Mouse (Mus musculus): ENCODE results near the gene Xlr3b. TPM values are rescaled to one million over a fixed set of nuclear protein-coding genes. Genes with fewer than 3 reads are reported as not detected.
"Not testable (repeated sequence)": the region's sequence is repeated elsewhere in the genome, so short reads cannot be mapped to it uniquely, and the experiment has no call there.

Gene Xlr3b
- total RNA-seq (2021) = 1 to 10 TPM; 2.7 to 4.8 TPM
- long read RNA-seq, experiment 1, transcript Xlr3b-201 (9 exons, 1,564 nt) = major isoform, 7 of 10 reads
- long read RNA-seq, experiment 1, partial matches to known transcripts = 0 of 10 reads
- long read RNA-seq, experiment 1, other reads (novel, unspliced or antisense) = 3 of 10 reads
- long read RNA-seq, experiment 2, partial matches to known transcripts = 1 of 1 reads
- long read RNA-seq, experiment 2, other reads (novel, unspliced or antisense) = 0 of 1 reads

DNA sequence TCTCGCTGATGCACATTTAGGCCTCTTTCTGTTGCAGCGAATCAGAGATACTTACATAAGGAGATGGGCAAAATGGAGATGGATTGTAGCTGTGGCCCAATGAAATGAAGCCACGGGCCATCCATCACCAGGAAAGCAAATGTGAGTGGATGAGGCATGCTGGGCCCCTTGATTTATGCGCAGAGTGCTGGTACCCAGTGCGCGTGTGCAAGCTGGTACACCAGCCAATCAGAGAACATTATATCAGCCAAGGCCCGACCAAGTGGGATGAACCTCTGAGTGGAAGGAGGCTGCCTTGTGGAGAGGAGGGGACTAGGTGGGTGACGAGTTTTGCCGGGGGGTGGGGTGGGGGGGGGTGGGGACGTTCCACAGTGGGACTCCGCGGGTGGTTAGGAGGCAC is at the start of gene Xlr3b:
Xlr3b (plus strand) TSS at position 274 of the 400 bp plus-strand sequence.
- DNase-seq; intact Hi-C loops (cut with DNase I; ENCODE audit: low total_unique reads): not testable (repeated sequence)

DNA sequence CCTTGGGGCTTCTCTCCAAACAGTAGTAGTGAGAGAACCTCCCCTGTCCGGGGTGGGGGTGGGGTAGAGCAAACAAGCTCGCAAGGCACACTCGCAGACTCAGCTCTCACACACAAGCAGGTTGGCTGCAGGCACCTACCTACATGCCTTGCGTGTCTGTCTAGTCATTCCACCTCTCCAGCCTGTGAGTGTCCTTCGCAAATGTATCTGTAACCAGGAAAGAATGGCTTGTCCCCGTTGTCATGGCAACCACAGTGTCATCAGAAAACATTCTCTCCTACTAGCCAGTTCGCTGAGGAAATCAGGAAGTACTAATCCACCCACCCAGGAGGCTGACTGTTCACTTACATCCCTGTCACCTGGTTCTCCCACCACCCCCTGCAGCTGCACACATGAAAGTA is 48.8 kb upstream of the Xlr3b start:
- DNase-seq; intact Hi-C loops (cut with DNase I; ENCODE audit: low total_unique reads): not testable (repeated sequence)

DNA sequence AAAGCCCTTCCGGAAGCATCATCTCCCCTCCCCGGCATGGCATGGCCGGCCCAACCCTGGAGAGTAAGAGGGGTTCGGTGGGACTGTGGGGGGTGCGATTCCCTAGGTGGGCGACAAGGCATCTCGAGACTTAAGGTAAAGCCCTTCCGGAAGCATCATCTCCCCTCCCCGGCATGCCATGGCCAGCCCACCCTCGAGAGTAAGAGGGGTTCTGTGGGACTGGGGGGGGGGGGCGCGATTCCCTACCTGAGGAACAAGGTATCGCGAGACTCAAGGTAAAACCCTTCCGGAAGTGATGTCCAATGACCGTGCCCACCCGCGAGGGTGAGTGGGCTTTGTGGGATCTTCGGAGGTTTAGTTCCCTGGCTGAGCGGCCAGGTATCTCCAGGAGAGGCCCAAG is 43.5 kb upstream of the Xlr3b start, which contains the start of gene Xlr5b:
Xlr5b (plus strand) TSS at position 301 of the 400 bp plus-strand sequence.
- intact Hi-C loops (cut with DNase I; ENCODE audit: low total_unique reads) = not testable (repeated sequence)

DNA sequence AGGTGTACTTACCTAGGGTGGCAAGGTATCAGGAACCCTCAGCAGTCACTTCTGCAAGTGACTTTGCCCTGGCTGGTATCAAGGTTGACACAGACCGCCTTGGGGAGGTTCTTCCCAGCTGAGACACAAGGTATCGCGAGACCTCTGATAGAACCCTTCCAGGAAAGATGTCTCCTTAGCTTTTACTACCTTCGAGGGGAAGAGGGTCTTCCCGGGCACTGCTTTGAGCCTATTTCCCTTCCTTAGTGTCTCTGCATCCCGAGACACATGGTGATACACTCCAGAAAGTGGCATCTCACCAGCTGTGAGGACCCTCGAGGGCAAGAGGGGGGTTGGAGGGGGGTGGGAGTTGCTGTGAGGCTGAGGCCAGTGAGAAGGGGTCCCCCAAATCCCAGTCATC is 42.7 kb upstream of the Xlr3b start, which contains the start of gene DXBay18:
DXBay18 (minus strand) TSS at position 101 of the 400 bp plus-strand sequence.
- intact Hi-C loops (cut with DNase I; ENCODE audit: low total_unique reads); DNase-seq: not testable (repeated sequence)

More for the DNA sequence above, 43.5 kb upstream of the Xlr3b start, which contains the start of gene Xlr5b:
- DNase-seq = not testable (repeated sequence)

DNA sequence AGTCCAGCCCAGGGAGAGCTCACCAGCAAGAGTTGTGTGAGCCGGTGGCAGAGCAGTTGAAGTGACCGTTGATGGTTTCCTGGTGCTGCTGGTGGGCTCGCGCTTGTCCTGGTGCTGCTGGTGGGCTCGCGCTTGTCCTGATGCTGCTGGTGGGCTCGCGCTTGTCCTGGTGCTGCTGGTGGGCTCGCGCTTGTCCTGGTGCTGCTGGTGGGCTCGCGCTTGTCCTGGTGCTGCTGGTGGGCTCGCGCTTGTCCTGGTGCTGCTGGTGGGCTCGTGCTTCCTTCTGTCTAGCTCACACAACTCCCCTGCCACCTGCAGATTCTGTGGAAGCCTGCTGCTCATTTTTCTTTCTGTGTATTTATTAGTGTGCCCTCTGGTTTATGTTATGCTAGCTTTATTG is 15.1 kb upstream of the Xlr3b start, which contains the start of gene Spin2d:
Spin2d (minus strand) TSS at position 101 of the 400 bp plus-strand sequence.
- DNase-seq; intact Hi-C loops (cut with DNase I; ENCODE audit: low total_unique reads): not testable (repeated sequence)

DNA sequence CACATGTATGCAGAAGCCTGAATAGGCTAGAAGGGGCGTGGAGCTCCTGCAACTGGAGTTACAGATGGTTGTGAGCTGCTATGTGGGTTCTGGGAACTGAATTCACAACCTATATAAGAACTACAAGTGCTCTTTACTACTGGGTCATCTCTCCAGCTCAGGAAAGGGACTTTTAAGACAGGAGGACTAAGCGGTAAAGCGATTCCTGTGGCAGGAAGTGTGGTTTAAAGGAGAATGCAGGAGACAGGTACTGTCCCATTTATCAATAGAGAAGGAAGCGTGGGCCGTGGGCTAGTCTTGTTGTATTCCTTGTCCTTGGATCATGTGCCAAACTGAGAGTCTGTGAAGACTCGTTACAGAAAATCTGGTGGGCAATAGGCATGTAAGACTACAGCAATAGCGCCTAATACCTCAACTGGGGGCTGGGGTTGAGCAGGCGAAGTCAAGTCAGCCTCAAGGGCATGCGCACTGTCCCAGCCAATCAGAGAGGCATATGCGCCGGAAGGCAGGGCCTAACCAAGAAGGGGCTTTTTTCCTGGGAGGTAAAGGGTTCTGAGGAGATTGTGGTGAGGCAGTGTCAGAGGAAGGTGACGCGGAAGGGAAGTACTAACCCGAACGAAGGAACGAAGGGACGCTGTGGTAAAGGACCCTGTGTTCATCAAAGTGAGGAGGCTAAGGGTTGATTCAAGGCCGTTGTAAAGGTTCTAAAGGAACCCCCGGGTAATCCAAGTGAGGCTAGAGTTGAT is 22.0 kb downstream of the Xlr3b start, which contains the start of gene Xlr4b:
Xlr4b (plus strand) TSS at position 515 of the 746 bp plus-strand sequence.
- DNase-seq; intact Hi-C loops (cut with DNase I; ENCODE audit: low total_unique reads): not testable (repeated sequence)

DNA sequence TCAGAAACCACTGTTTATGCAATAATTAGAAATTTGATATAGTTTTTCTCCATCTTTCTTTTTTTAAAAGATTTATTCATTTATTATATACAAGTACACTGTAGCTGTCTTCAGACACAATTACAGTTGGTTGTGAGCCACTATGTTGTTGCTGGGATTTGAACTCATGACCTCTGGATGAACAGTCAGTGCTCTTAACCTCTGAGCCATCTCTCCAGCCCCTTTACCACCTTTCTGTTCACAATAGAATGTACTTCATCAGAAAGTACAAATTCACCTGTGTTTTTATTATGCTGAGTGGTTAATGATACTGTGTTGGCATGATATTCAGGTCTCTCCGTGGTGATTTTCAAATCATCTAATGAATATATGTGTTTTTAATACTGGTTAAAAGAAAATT is 33.4 kb downstream of the Xlr3b start:
- DNase-seq = no peak
- intact Hi-C loops (cut with DNase I; ENCODE audit: low total_unique reads) = no loop called here

DNA sequence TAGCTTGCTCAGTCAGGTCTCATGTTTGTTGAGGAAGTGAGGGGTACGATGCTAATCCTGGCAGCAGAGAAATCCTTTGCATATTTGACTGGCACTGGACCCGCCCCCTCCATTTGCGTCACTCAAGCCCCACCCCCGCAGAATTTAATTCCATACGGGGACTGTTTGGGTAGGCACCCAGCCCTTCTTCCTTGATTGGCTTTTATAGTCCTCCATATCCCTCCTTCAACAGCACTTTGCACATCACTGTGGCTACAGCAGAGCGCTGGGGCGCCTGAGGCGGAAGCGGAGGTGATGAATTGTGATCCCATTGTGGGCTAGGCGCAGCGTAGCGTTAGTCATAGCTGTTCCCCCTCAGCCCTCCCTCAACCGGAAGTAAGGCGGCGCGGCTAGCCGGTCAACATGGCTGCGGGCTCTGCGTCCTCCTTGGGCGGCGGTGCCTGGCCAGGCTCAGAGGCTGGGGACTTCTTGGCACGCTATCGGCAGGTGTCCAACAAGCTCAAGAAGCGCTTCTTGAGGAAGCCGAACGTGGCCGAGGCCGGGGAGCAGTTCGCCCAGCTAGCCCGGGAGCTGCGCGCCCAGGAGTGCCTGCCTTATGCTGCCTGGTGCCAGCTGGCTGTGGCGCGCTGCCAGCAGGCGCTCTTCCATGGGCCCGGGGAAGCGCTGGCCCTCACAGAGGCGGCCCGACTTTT is 36.1 kb downstream of the Xlr3b start, which contains the start of gene F8a:
F8a (plus strand) TSS at position 378 of the 692 bp plus-strand sequence.
- DNase-seq = peak; percentile 75
- intact Hi-C loops (cut with DNase I; ENCODE audit: low total_unique reads) = no loop called here

DNA sequence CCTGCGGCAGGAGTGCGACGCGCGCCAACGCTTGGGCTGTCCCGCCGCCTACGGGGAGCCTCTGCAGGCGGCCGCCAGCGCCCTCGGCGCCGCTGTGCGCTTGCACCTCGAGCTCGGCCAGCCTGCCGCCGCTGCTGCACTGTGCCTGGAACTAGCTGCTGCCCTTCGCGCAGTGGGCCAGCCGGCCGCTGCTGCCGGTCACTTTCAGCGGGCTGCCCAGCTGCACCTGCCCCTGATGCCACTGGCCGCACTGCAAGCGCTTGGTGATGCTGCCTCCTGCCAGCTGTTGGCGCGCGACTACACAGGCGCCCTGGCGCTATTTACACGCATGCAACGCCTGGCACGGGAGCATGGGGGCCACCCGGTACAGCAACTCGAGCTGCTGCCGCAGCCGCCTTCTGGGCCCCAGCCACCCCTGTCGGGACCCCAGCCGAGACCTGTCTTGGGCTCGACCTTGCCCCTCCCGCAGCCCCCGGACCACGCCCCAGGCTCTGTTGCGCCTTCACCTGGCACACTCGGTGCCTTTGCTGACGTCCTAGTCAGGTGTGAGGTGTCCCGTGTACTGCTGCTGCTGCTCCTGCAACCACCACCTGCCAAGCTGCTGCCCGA is 36.7 kb downstream of the Xlr3b start:
- intact Hi-C loops (cut with DNase I; ENCODE audit: low total_unique reads) = no loop called here
- peak; percentile 59 for DNase-seq

DNA sequence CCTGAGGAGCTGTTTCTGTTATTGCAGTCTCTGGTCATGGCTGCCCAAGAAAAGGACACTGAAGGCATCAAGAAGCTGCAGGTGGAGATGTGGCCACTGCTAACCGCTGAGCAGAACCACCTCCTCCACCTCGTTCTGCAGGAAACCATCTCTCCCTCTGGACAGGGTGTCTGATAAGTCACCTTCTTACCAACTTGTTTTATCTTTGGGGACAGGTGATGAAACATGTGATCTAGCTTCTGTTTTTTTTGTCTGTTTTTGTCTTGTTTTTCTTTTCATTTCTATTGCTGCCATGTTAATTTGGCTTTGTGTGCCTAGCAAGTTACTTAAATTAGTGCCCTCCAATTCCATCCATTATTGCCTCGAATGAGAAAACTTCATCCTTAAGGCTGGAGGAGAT is 37.3 kb downstream of the Xlr3b start:
- intact Hi-C loops (cut with DNase I; ENCODE audit: low total_unique reads) = no loop called here
- no peak for DNase-seq

DNA sequence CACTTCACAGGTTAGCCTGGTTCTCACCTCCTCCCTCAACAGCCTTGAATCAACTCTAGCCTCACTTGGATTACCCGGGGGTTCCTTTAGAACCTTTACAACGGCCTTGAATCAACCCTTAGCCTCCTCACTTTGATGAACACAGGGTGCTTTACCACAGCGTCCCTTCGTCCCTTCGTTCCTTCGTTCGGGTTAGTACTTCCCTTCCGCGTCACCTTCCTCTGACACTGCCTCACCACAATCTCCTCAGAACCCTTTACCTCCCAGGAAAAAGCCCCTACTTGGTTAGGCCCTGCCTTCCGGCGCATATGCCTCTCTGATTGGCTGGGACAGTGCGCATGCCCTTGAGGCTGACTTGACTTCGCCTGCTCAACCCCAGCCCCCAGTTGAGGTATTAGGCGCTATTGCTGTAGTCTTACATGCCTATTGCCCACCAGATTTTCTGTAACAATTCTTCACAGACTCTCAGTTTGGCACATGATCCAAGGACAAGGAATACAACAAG is 50.9 kb downstream of the Xlr3b start, which contains the start of gene Xlr4c:
Xlr4c (minus strand) TSS at position 310 of the 505 bp plus-strand sequence.
- intact Hi-C loops (cut with DNase I; ENCODE audit: low total_unique reads); DNase-seq: not testable (repeated sequence)

Other genes starting within 250 kb of the Xlr3b start
- gene Zfp185, start 204.9 kb upstream of the Xlr3b start, total RNA-seq (2021) = 1 to 10 TPM; 5.5 to 8.7 TPM
- gene Pnma5, start 155.1 kb upstream of the Xlr3b start, total RNA-seq (2021) = not detected
- not detected for gene Pnma3, start 127.4 kb upstream of the Xlr3b start, total RNA-seq (2021)
- gene Xlr4a, start 109.7 kb upstream of the Xlr3b start, total RNA-seq (2021) = under 1 TPM in 1 of 2 experiments, not detected in 1; 0.82 TPM
- gene Xlr3a, start 95.1 kb upstream of the Xlr3b start, total RNA-seq (2021) = under 1 TPM; 0.38 to 0.68 TPM
- gene Gm14685, start 75.2 kb upstream of the Xlr3b start, total RNA-seq (2021) = not detected
- gene Xlr5b, start 43.4 kb upstream of the Xlr3b start, total RNA-seq (2021) = not detected
- gene DXBay18, start 42.8 kb upstream of the Xlr3b start, total RNA-seq (2021) = not detected
- not detected for gene Spin2d, start 15.2 kb upstream of the Xlr3b start, total RNA-seq (2021)
- gene Xlr4b, start 22.1 kb downstream of the Xlr3b start, total RNA-seq (2021) = not detected
- gene F8a, start 36.1 kb downstream of the Xlr3b start, total RNA-seq (2021) = 1 to 10 TPM; 7.2 to 8.6 TPM
- gene Xlr4c, start 50.9 kb downstream of the Xlr3b start, total RNA-seq (2021) = not detected
- under 1 TPM in 1 of 2 experiments, not detected in 1; 0.31 TPM for gene Xlr3c, start 73.2 kb downstream of the Xlr3b start, total RNA-seq (2021)
- gene Xlr5a, start 100.8 kb downstream of the Xlr3b start, total RNA-seq (2021) = not detected
- gene Xlr5c, start 100.8 kb downstream of the Xlr3b start, total RNA-seq (2021) = not detected
- gene Gm45015, start 144.6 kb downstream of the Xlr3b start, total RNA-seq (2021) = not detected
- gene Zfp275, start 150.4 kb downstream of the Xlr3b start, total RNA-seq (2021) = 1 to 10 TPM; 5.5 to 6.1 TPM
- gene Gm18336, start 206.5 kb downstream of the Xlr3b start, total RNA-seq (2021) = not detected
- gene Zfp92, start 218.9 kb downstream of the Xlr3b start, total RNA-seq (2021) = under 1 TPM; 0.04 TPM
- not detected for gene Trex2, start 243.1 kb downstream of the Xlr3b start, total RNA-seq (2021)